Mouse (Mus musculus) hindbrain, postnatal 0 days (tissue): ENCODE results near the gene Glod4. TPM values are rescaled to one million over a fixed set of nuclear protein-coding genes. Genes with fewer than 3 reads are reported as not detected.

ENCODE experiments used
- ATAC-seq: fragments of 200-750 bp; cut with Nextera tagmentation; 2 replicates; pipeline ENCODE4 v1.8.0; 2017; ENCODE audit warnings: mild to moderate bottlenecking, moderate TSS enrichment, moderate library complexity
- DNase-seq: peaks from one replicate; pipeline ENCODE4 v3.0.0-alpha.2; 2015; ENCODE audit warnings: low spot score
- H3K27ac ChIP-seq: fragments of 300-500 bp; sonication (generic); 2 replicates; pipeline ENCODE4 v1.5.1; 2014; ENCODE audit warnings: mild to moderate bottlenecking
- H3K27me3 ChIP-seq: fragments of 300-500 bp; sonication (generic); 2 replicates; pipeline ENCODE4 v1.6.1; 2014; ENCODE audit warnings: low read length, mixed read lengths; ENCODE audit not compliant: insufficient read depth
- H3K36me3 ChIP-seq: fragments of 300-500 bp; sonication (generic); 2 replicates; pipeline ENCODE4 v1.6.1; 2014; ENCODE audit warnings: low read length, mixed read lengths; ENCODE audit not compliant: insufficient read depth
- H3K4me1 ChIP-seq: fragments of 300-500 bp; sonication (generic); 2 replicates; pipeline ENCODE4 v1.6.1; 2014; ENCODE audit warnings: antibody characterized with exemption, low read length, mixed read lengths; ENCODE audit not compliant: insufficient read depth
- H3K4me2 ChIP-seq: fragments of 300-500 bp; sonication (generic); 2 replicates; pipeline ENCODE4 v1.6.1; 2014; ENCODE audit warnings: low read depth, mild to moderate bottlenecking, low read length, moderate library complexity, mixed read lengths
- H3K4me3 ChIP-seq: fragments of 300-500 bp; sonication (generic); 2 replicates; pipeline ENCODE4 v1.5.1; 2014; ENCODE audit warnings: low read length
- H3K9ac ChIP-seq: fragments of 300-500 bp; sonication (generic); replicated peaks from 2 replicates; pipeline ENCODE4 v1.6.1; 2014; ENCODE audit warnings: mild to moderate bottlenecking, low read length, moderate library complexity, mixed read lengths
- H3K9me3 ChIP-seq: fragments of 300-500 bp; sonication (generic); 2 replicates; pipeline ENCODE4 v1.6.1; 2016; ENCODE audit warnings: low read length, mixed read lengths
- CTCF ChIP-seq: IDR thresholded peaks from 2 replicates; pipeline ENCODE4 v1.5.1; 2016; ENCODE audit warnings: antibody characterized with exemption, control low read depth, low read depth
- WGBS: fragments of 180-500 bp; shearing (Covaris S2); extraction: QIAGEN DNeasy Blood & Tissue Kit; methylation state at CpG from one replicate; pipeline ENCODE4 v1.1.7; 2014; 5-methylcytosine and 5-hydroxymethylcytosine counted together
- polyA plus RNA-seq: library from polyadenylated mRNA; unstranded; fragments of >200 nt; fragmentation: Nextera tagmentation; extraction: Ambion mirVana; gene quantifications from 2 replicates; pipeline ENCODE4 v1.2.1, GENCODE M21; 2015
- total RNA-seq: library from RNA; depleted of rRNA; stranded (reverse); fragments of >200 nt; gene quantifications from 2 replicates; pipeline ENCODE4 v1.2.3, GENCODE M21; 2014

The Glod4 gene
- total and polyA plus RNA-seq, 2 experiments from 2014 or later, result 34.2 to 118 TPM

DNA sequence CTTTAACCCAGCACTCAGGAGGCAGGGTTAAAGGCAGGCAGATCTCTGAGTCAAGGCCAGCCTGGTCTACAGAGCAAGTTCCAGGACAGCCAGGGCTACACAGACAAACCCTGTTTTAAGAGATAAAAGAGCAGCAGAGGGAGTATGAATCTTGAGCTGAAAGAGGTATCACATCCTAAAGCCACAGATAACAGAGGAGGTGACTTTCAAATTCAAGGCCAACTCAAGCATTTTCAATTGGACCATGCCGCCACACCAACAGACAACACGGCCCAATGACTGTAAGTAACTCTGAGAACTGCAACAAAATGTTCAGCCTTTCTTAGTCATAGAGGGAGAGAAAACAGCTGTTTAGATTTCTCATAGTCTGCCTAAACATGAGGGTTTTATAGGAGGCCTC lies 89.3 kb downstream of the Glod4 start:
- Histone ChIP-seq H3K27me3 (no peaks in the 10 kb centered on the region), H3K4me2 (no peak overlapping the region), H3K36me3 (peaks cover 11% of the 10 kb centered on the region; the same call in 1 of the 2 replicates), H3K9me3 (no peaks in the 10 kb centered on the region), H3K4me1 (no peaks in the 10 kb centered on the region; the same call in 1 of the 2 replicates), H3K27ac (no peak overlapping the region), H3K4me3 (no peak overlapping the region), H3K9ac (no peak overlapping the region)
- TF ChIP-seq CTCF, result no peak
- DNase-seq, result no peak
- no peak for ATAC-seq
- 94% methylated on average over 2 of the region's 2 CpGs for WGBS

DNA sequence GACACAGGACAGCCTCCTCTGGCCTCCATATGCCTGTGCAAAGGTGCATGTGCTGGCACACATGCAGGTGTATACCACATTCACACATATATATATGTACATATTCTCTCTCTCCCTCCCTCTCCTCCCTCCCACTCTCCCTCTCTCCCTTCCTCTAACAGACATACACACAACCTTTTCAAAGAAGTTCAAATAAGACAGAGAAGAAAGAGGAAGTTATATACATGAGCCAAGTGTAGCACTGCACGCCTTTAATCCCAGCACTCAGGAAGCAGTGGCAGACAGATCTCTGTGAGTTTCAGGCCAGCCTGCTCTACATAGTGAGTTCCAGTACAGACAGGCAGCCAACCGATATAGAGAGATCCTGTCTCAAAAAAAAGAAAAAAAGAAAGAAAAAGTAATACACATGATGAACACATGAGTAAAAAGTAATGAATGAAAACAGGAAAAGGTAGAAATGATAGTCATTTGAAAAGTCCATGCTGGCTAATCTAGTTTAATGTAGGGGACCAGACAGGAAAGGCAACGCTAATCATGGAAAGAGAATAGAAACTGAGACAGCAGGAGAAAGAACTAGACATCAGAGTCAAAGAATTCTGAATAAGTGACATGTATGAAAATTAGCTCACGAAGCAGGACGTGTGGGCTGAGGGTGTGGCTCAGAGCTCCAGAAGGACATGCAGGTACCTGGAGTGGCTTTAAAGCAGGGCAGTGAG lies 90.1 kb downstream of the Glod4 start:
- WGBS, result 87% methylated on average over 5 of the region's 5 CpGs
- Histone ChIP-seq H3K36me3 (peaks cover 7% of the 10 kb centered on the region; the same call in 1 of the 2 replicates), H3K9me3 (no peaks in the 10 kb centered on the region), H3K27ac (no peak overlapping the region), H3K4me3 (no peak overlapping the region), H3K4me1 (peaks cover 6% of the 10 kb centered on the region; the same call in 1 of the 2 replicates), H3K9ac (no peak overlapping the region), H3K4me2 (no peak overlapping the region), H3K27me3 (no peaks in the 10 kb centered on the region)
- ATAC-seq (no peak), DNase-seq (no peak)
- no peak for TF ChIP-seq CTCF

DNA sequence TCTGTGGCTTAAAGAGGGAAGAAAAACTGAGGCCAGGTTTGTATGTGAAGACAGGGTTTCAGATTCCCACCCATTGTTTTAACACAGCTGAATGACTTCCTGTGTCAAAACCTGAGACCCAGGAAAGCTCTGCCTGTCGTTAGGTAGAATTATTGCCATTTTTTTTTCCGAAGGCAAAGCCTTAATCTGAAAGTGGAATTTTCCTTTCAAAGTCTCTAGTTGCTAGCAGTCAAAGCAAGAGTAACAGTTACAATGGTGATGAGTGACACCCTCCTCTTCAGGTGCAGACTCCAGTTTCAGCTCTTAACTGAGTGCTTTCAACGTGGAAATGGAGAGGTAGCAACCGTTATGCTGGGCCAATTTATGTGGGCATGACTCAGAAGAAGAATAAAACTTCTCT lies 92.5 kb downstream of the Glod4 start:
- no peak for TF ChIP-seq CTCF
- Histone ChIP-seq H3K27me3 (no peaks in the 10 kb centered on the region), H3K9ac (no peak overlapping the region), H3K9me3 (no peaks in the 10 kb centered on the region), H3K36me3 (no peaks in the 10 kb centered on the region; the same call in 1 of the 2 replicates), H3K4me1 (peaks cover 15% of the 10 kb centered on the region), H3K4me3 (no peak overlapping the region), H3K27ac (no peak overlapping the region), H3K4me2 (no peak overlapping the region)
- ATAC-seq, result no peak
- DNase-seq, result no peak
- 70% methylated on average over 4 of the region's 4 CpGs for WGBS

GRCm38 (mm10) chr11:76148055-76149008 lies 95.2 kb downstream of the Glod4 start:
- Histone ChIP-seq H3K9ac (no peak overlapping the region), H3K27me3 (no peaks in the 10 kb centered on the region), H3K4me2 (0 out of 2 replicates have a peak overlapping the region, but pooled peaks have one; percentile 10), H3K4me1 (peaks cover 15% of the 10 kb centered on the region), H3K36me3 (no peaks in the 10 kb centered on the region), H3K4me3 (no peak overlapping the region), H3K9me3 (no peaks in the 10 kb centered on the region), H3K27ac (peak overlapping the region; percentile 57; the same call in 1 of the 2 replicates)
- DNase-seq (peak; percentile 69), ATAC-seq (peak; percentile 58; the same call in 1 of the 2 replicates)
- TF ChIP-seq CTCF, result no peak
- WGBS, result 52% methylated on average over 8 of the region's 8 CpGs

DNA sequence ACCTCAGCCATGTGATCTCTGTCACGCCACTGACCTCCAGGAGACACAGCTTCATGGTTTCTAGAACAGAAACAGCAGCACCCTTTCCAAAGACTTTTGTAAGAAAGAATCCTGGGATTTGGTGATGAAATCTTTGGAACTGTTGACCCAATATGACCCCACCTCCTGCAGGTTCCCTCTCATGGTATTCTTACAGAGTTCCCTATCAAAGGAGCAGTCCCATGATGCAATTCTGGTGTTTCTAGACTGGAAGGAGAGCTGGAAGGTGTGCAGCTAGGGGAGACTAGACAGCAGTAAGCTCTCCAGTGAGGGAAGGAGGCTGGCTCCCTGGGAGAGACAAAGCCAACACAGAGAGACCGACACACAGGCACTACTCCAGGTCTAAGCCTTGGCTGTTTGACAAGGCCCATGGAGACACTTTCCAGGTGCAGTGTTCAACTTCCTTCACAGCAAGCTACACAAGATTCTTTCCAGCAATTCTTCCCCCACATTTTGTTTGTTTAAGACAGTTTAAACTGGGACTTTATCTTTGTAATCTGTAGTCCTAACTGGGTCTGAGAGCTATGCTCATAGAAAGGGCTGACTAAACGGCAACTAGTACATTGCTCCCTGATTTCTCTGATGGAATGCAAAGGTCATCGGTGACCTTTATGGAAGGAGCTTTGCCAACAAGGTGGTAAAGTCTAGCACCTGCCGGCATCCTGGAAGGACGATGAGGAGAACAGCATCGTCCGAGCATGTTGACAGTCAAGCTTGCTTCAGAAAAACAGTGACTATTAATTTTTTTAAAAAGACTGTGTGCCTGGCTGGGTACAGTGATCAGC lies 97.1 kb downstream of the Glod4 start:
- DNase-seq (no peak), ATAC-seq (no peak)
- Histone ChIP-seq H3K4me1 (peaks cover 15% of the 10 kb centered on the region), H3K9me3 (no peaks in the 10 kb centered on the region), H3K4me3 (no peak overlapping the region), H3K27me3 (no peaks in the 10 kb centered on the region), H3K27ac (no peak overlapping the region), H3K36me3 (no peaks in the 10 kb centered on the region), H3K4me2 (no peak overlapping the region), H3K9ac (no peak overlapping the region)
- TF ChIP-seq CTCF, result no peak
- WGBS, result 88% methylated on average over 8 of the region's 8 CpGs

GRCm38 (mm10) chr11:76145169-76145568 lies 98.4 kb downstream of the Glod4 start:
- ATAC-seq (no peak), DNase-seq (no peak)
- Histone ChIP-seq H3K9ac (no peak overlapping the region), H3K4me1 (peaks cover 15% of the 10 kb centered on the region), H3K4me2 (no peak overlapping the region), H3K9me3 (no peaks in the 10 kb centered on the region), H3K4me3 (no peak overlapping the region), H3K27ac (no peak overlapping the region), H3K27me3 (no peaks in the 10 kb centered on the region), H3K36me3 (no peaks in the 10 kb centered on the region)
- 100% methylated on average over 1 of the region's 1 CpGs for WGBS
- no peak for TF ChIP-seq CTCF
